Mouse (Mus musculus) bone marrow, adult 2 months (tissue): ENCODE measurements around the gene Sgsm2.

ENCODE experiments used
- CTCF ChIP-seq: fragments of 200-500 bp; IDR thresholded peaks from 2 replicates; pipeline ENCODE4 v1.5.1; 2011; ENCODE audit warnings: low read length, control low read depth; ENCODE audit not compliant: control insufficient read depth, insufficient read depth
- POLR2A ChIP-seq: fragments of 200-500 bp; IDR thresholded peaks from 2 replicates; pipeline ENCODE4 v1.6.1; 2011; ENCODE audit warnings: low read depth, mild to moderate bottlenecking, control low read depth, low read length, borderline replicate concordance; ENCODE audit not compliant: control insufficient read depth

DNA sequence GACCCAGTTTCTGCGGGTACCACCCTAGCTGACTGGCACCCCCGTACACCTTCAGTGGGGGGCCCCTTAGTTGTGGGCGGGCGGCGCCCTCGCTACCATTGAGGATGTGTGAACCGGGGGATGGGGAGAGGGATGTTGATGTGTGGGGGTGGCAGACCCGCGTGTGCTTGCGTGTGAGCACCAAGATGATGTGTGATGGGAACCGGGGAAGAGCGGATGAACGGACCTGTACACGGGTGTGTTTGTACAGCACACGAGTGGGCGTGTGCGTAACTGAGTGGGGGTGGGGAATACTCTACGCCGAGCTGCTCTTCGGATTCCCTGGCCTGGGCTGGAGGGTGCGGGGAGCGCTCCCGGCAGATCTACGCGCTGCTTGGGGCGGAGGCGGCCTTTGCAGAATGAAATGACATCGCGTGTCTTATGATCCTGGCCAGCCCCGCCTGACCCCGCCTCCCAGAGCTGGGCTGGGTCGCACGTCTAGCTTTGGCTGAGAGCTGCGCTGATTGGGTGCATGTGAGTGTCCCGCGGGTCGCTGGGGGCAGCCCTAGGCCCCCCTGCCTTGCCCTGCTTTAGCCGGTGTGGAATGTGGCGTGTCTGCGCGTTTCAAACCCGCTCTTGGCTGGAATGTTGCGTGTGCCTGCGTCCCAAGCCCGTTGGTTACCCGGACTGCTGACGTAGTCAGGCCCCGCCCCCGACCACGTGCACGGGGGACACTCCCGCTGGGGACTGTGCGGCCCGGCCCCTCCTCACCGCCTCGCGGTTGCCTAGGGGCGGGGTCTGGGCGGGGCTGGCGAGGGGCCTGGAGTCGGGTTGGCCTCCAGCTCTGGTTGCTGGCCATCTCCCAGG lies 65.0 kb downstream of the Sgsm2 start:
- peak; percentile 0; the same call in 1 of the 2 replicates for TF ChIP-seq CTCF
- TF ChIP-seq POLR2A, result peak; percentile 81; the same call in 1 of the 2 replicates
